Mouse (Mus musculus) embryonic stem cell, embryonic (primary cell): Measurements from ENCODE around the gene Itpripl2.

Source experiments
- CTCF ChIA-PET, 4 experiments: fragments of 300-600 bp in 2 of 4; fragments of 350-600 bp in 2 of 4; sonication (Branson Sonifier 250); formaldehyde crosslinking; loops; one replicate each; lab custom pipeline; 2022; ENCODE audit warnings: inconsistent platforms in 2 of 4; lab: Charles Lee
- POLR2A ChIA-PET, 4 experiments: fragments of 300-600 bp in 2 of 4; fragments of 350-600 bp in 2 of 4; sonication (Branson Sonifier 250); formaldehyde crosslinking; loops; one replicate each; lab custom pipeline; 2022; ENCODE audit warnings: antibody characterized with exemption in 4 of 4, inconsistent platforms in 1 of 4; lab: Charles Lee

Itpripl2 gene

GRCm38 (mm10) chr7:118491431-118492147 is at the start of gene Itpripl2:
Gene Itpripl2, minus strand, starts transcription at chr7:118491975.
- POLR2A ChIA-PET: interaction anchor here in 3 of 4 experiments (0.6 to 1.4 kb wide), 6 partner anchors 42 to 380 kb away, joined by 3 to 5 read pairs (median 3); partner anchors contain the start of genes Arl6ip1 (in 1 of the 3) and Coq7 (in 1 of the 3)
- CTCF ChIA-PET: interaction anchor here in 2 of 4 experiments (0.6 to 2.5 kb wide), 5 partner anchors 27 to 55 kb away, joined by 3 to 11 read pairs (median 3); no protein-coding TSS in a partner anchor

- ChIA-PET CTCF (no interaction called here), POLR2A (interaction anchor here in 1 of 4 experiments (0.9 to 1.0 kb wide), 2 partner anchors 20 to 44 kb away, joined by 3 read pairs; no protein-coding TSS in a partner anchor)
Measured at GRCm38 (mm10) chr7:118535076-118535475, 43.3 kb upstream of the Itpripl2 start.

- CTCF ChIA-PET: interaction anchor here in 3 of 4 experiments (1.1 to 1.7 kb wide), 3 partner anchors 16 to 206 kb away, joined by 3 to 8 read pairs (median 3); no protein-coding TSS in a partner anchor
- POLR2A ChIA-PET: interaction anchor here in 3 of 4 experiments (0.6 to 4.9 kb wide), 18 partner anchors 9 to 178 kb away, joined by 3 to 42 read pairs (median 5); partner anchors contain the start of genes Ccp110 (in 1 of the 3) and Tmc5 (in 1 of the 3)
Measured at GRCm38 (mm10) chr7:118534326-118534725, 42.6 kb upstream of the Itpripl2 start.

DNA sequence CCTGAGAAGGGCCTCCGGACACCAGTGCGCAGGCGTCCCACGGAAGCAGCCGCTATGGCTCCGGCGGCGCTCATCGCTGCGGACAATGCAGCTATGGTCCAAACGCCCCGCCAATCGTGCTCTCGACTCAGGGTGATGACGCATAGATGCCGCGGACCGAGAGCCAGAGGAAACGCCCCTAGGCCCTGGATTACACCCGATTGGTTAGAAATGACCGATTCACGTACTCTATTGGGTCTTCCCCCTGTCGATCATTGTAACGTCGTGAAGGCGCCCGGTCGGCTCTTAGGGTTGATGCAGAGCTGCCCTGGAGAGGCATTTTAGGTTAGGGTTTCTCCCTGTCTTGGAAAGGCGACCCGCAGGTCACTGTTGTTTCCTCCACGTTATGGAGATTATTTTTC is 41.4 kb upstream of the Itpripl2 start, which contains the start of gene Coq7:
Gene Coq7, minus strand, starts transcription at position 179 of the 401 bp plus-strand sequence.
- CTCF ChIA-PET: interaction anchor here (0.6 to 1.7 kb wide), 6 partner anchors 14 to 260 kb away, joined by 3 to 8 read pairs (median 4); no protein-coding TSS in a partner anchor
- POLR2A ChIA-PET: interaction anchor here (0.6 to 4.9 kb wide), 33 partner anchors 8 to 459 kb away, joined by 3 to 42 read pairs (median 4); partner anchors contain the start of genes Arl6ip1 (in 1 of the 4), Ccp110 (in 1 of the 4), Iqck (in 1 of the 4) and Itpripl2 (in 1 of the 4)

DNA sequence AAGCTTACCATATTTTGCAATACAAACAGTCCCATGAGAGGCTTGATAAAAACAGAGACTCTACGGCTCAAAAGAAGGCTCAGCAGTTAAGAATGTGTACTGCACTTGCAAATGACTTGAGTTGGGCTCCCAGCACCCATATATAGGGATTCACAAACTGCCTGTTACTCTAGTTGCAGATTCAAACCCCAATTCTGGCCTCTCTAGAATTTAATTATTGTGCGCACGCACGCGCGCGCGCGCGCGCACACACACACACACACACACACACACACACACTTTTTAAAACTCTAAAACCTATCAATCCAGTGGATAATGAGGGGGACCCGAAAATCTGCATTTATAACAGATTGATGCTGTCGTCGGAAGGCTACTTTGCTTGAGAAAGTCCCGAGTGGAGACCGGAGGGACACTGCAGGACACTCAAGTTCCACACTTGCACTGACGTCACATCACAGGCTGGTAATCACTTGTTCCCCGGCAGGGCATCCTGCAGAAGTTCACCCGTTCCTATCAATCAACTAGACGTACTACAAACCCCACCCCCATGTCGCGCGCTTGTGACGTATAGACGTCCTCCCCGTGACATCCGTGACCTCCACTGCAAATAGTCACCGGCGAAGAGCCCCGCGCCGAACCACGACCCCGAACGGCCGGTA is 40.9 kb upstream of the Itpripl2 start:
- ChIA-PET POLR2A (interaction anchor here in 3 of 4 experiments (0.7 to 4.9 kb wide), 25 partner anchors 8 to 1113 kb away, joined by 3 to 42 read pairs (median 4); partner anchors contain the start of genes Arl6ip1 (in 1 of the 3), Iqck (in 1 of the 3), Itpripl2 (in 1 of the 3) and Knop1 (in 1 of the 3)), CTCF (interaction anchor here in 3 of 4 experiments (0.6 to 2.2 kb wide), 5 partner anchors 14 to 261 kb away, joined by 3 to 9 read pairs (median 5); no protein-coding TSS in a partner anchor)

DNA sequence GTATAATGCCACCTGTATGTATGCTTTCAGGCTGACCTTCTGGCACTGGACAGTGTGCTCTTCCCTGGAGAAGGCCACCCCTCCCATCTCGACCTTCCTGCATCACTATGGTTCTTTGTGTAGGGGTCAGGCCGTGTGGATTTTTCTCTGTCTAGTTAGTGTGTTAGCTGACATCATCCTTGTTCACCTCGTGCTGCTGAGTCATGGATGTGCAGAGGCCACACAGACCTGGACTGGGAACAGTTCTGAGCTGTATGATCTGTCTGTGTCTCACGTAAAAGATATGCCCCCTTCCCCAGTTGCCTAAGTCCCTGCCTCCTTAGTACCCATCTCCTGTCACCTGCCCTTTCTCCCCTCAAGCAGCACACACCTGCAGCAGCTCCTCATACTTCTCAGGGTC is 35.2 kb upstream of the Itpripl2 start:
- POLR2A ChIA-PET: interaction anchor here in 1 of 4 experiments (0.6 kb wide), 1 partner anchor 10 kb away, joined by 3 read pairs; no protein-coding TSS in a partner anchor
- CTCF ChIA-PET: interaction anchor here in 2 of 4 experiments (0.6 kb wide), 3 partner anchors 8 to 9 kb away, joined by 3 to 4 read pairs (median 3); no protein-coding TSS in a partner anchor

- POLR2A ChIA-PET: interaction anchor here in 2 of 4 experiments (1.0 to 5.8 kb wide), 3 partner anchors 10 to 71 kb away, joined by 3 to 42 read pairs (median 6); partner anchors contain the start of gene Coq7 (in 2 of the 2)
- CTCF ChIA-PET: interaction anchor here in 1 of 4 experiments (0.6 to 1.4 kb wide), 2 partner anchors 38 to 85 kb away, joined by 3 to 4 read pairs; no protein-coding TSS in a partner anchor
Measured at GRCm38 (mm10) chr7:118522077-118522476, 30.3 kb upstream of the Itpripl2 start.

GRCm38 (mm10) chr7:118519661-118520060 is 27.9 kb upstream of the Itpripl2 start:
- CTCF ChIA-PET: interaction anchor here in 3 of 4 experiments (0.9 to 2.5 kb wide), 11 partner anchors 14 to 221 kb away, joined by 3 to 13 read pairs (median 5); partner anchors contain the start of gene Coq7 (in 1 of the 3)

DNA sequence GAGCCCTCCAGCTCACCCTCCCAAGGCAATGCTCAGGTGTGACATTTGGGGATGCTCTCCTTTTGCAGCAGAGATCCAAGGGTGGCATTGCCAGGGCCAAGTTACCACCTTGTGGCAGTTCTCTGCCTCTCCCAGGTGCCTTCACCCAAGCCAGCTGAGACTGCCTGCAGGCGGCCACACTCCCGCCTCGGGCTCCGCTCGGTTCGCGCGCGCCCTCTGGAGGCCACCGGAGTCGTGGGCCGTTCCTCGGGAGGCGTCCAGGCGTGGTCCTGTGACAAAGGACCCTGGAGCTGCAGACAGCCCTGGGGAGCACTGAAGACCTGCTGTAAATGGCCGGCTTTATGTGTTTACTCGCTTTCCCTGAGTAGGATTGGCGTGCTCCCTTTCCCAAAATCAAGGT is 26.9 kb upstream of the Itpripl2 start:
- ChIA-PET POLR2A (interaction anchor here (0.5 to 5.8 kb wide), 10 partner anchors 14 to 221 kb away, joined by 3 to 42 read pairs (median 4); partner anchors contain the start of gene Coq7 (in 2 of the 4)), CTCF (interaction anchor here (0.5 to 2.7 kb wide), 60 partner anchors 8 to 609 kb away, joined by 3 to 34 read pairs (median 3); partner anchors contain the start of genes Coq7 (in 2 of the 4), Itpripl2 (in 2 of the 4), Syt17 (in 1 of the 4) and Tmc5 (in 1 of the 4))

More at GRCm38 (mm10) chr7:118519661-118520060, 27.9 kb upstream of the Itpripl2 start:
- POLR2A ChIA-PET: interaction anchor here in 2 of 4 experiments (1.1 to 5.8 kb wide), 4 partner anchors 13 to 86 kb away, joined by 3 to 42 read pairs (median 4); partner anchors contain the start of gene Coq7 (in 2 of the 2)

GRCm38 (mm10) chr7:118517819-118518218 is 26.0 kb upstream of the Itpripl2 start:
- POLR2A ChIA-PET: interaction anchor here (0.6 to 5.8 kb wide), 7 partner anchors 14 to 220 kb away, joined by 3 to 42 read pairs (median 5); partner anchors contain the start of gene Coq7 (in 2 of the 4)
- CTCF ChIA-PET: interaction anchor here (0.6 to 2.7 kb wide), 21 partner anchors 10 to 403 kb away, joined by 3 to 34 read pairs (median 5); partner anchors contain the start of genes Coq7 (in 2 of the 4), Itpripl2 (in 1 of the 4) and Syt17 (in 1 of the 4)

GRCm38 (mm10) chr7:118508556-118508955 is 16.8 kb upstream of the Itpripl2 start:
- CTCF ChIA-PET: interaction anchor here in 1 of 4 experiments (1.2 kb wide), 1 partner anchor 10 kb away, joined by 5 read pairs; no protein-coding TSS in a partner anchor
- POLR2A ChIA-PET: no interaction called here

DNA sequence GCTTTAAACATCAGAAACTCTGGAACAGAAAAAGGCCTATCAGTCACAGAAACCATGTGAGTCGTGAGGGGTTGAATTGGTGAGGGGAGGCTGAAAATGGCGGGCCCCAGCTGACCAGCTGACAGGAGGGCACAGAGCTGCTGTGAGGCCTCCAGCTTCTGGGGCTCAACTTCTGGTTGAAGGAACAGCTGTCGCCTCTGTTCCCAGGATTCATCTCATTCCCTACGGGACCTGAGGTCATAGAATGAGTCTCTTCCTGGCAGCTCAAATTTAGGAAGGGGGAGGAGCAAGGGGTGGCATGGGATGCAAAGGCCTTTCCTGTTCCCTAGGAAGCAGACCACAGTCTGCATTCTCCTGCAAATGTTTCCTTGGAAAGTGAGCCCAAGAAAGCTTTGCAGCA is 12.1 kb upstream of the Itpripl2 start:
- CTCF ChIA-PET: interaction anchor here in 3 of 4 experiments (0.5 to 2.8 kb wide), 4 partner anchors 15 to 55 kb away, joined by 3 to 13 read pairs (median 6); no protein-coding TSS in a partner anchor
- POLR2A ChIA-PET: interaction anchor here in 2 of 4 experiments (0.7 to 1.3 kb wide), 3 partner anchors 9 to 76 kb away, joined by 3 to 4 read pairs (median 4); no protein-coding TSS in a partner anchor

GRCm38 (mm10) chr7:118502333-118502732 is 10.6 kb upstream of the Itpripl2 start:
- ChIA-PET CTCF (interaction anchor here in 1 of 4 experiments (0.9 kb wide), 1 partner anchor 17 kb away, joined by 4 read pairs; no protein-coding TSS in a partner anchor), POLR2A (no interaction called here)

DNA sequence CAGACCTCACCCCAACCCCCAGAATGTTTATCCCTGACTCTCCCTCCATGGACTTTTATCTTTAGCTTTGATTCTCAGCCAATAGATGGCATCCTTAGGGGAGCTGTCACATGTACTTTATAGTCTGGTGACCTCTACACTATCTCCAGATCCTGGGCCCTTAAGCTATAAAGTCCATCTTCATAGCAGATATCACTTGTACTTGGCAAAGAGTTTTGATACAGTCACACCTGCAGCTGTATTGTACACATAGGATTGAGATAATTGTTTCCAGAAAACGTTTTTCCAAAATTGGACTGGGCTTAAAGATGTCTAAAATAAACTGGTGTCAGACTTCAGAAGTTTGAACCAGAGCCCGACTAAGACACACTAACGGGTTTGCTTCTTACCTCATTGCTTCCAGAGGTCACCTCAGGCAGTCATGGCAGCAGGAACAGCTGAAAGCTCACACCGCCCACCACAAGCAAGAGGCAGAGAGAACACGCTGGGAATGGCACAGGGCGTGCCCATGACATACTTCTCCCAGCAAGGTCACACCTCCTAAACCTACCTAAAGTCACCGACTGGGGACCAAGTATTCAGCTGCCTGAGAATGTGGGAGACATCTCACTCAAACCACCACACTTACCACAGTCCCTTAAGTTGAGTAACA is 8.1 kb upstream of the Itpripl2 start:
- POLR2A ChIA-PET: no interaction called here

GRCm38 (mm10) chr7:118498984-118499783 is 7.4 kb upstream of the Itpripl2 start:
- CTCF ChIA-PET: no interaction called here

More for the DNA sequence above, 8.1 kb upstream of the Itpripl2 start:
- CTCF ChIA-PET: no interaction called here

More at GRCm38 (mm10) chr7:118498984-118499783, 7.4 kb upstream of the Itpripl2 start:
- POLR2A ChIA-PET: no interaction called here
